Mouse (Mus musculus) left cerebral cortex, postnatal 14 days (tissue): ENCODE measurements around the gene Gucy2g. TPM values are rescaled to one million over a fixed set of nuclear protein-coding genes. Genes with fewer than 3 reads are reported as not detected.

Source experiments
- microRNA-seq, 2 experiments: library from miRNA; unstranded; fragments of <30 nt; microRNA quantifications; one replicate each; pipeline ENCODE4 v1.2.0; 2022
- total RNA-seq, 2 experiments: library from RNA; stranded (reverse); gene quantifications; 2 replicates each; pipeline ENCODE4 v1.2.3; 2021

The Gucy2g gene
- total RNA-seq, 2 experiments from 2014 or later = 1.5 to 2.5 TPM

Small RNAs within 50 kb of the gene (microRNA-seq; reads per million reads assigned to microRNA genes)
- gene Mir6715 = 4.5 to 8.1 reads per million in 2 experiments

Other genes with a start within 250 kb of the Gucy2g start
- 10 to 100 TPM; 65.0 to 66.0 TPM for gene Gpam, start 114.0 kb downstream of the Gucy2g start, total RNA-seq
- gene Tectb, start 60.5 kb downstream of the Gucy2g start, total RNA-seq = under 1 TPM in 1 of 2 experiments, not detected in 1; 0.15 TPM
- gene Acsl5, start 10.7 kb upstream of the Gucy2g start, total RNA-seq = 10 to 100 TPM; 38.1 to 38.7 TPM
- 10 to 100 TPM; 24.0 to 28.0 TPM for gene Zdhhc6, start 74.8 kb upstream of the Gucy2g start, total RNA-seq
- 10 to 100 TPM; 57.2 to 58.9 TPM for gene Vti1a, start 75.1 kb upstream of the Gucy2g start, total RNA-seq